Mouse (Mus musculus) thymus, adult 18-20 months (tissue): ENCODE results near the gene Ppip5k2.
A peak's percentile ranks its signal among the peaks of the same experiment; 100 is the strongest.

Experiments
- DNase-seq, 2 experiments: peaks; one replicate each; pipeline ENCODE4 v3.0.0; 2022; ENCODE audit warnings: mixed read lengths in 2 of 2

Gene Ppip5k2

DNA sequence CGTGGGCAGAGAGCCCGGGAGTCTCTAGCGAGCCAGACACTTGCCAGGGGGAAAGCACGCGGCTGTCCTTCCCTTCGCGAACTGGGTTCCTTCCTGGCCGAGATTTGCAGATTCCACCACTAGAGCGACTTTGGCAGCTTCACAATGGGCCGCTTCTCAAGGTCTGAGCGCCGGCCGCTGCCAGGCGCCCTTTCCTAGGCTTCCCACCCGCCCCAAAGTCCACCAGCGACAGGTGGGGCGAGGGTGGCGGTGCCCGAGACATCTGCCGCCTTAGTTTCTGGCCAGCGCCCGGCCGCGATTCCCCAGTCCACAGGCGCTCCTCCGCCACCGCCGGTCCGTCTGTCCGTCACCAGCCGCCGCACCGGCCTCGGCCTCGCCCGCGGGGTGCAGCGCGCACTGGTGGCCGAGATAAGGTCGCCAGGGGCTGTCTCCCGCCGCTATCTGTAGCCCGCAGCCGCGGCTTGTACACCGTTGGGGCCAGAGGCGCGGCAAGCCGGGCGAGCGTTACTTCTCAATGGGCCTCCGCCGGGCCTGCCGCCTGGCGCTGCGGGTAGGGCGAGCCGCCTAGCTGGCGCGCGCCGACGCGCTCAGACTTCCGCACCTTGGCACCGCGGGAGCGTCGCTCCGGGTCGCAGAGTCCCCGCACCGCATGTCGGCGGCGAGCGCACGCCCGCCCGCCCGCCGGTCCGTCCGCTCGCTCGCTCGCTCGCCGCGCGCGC lies 109.4 kb downstream of the Ppip5k2 start:
- DNase-seq: peak; percentile 45 to 47

DNA sequence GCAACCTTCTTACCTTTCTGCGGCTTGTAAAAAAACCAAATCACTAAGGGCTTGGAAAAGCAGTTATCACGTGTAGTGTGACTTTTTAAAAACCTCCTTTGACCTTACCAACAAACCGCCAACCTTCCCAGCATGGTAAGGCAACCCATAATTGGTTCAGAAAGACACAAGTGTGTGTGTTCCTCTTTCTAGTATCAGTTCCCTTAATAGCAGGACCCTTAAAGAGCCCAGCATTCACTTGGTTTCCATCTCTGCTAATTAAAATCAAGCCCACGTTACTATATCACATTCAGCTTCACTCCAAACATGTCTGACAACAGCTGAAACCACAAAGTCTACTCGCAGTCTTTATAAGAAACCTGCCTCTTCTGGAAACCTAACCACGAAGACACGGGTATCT lies 110.8 kb downstream of the Ppip5k2 start:
- DNase-seq: no peak

DNA sequence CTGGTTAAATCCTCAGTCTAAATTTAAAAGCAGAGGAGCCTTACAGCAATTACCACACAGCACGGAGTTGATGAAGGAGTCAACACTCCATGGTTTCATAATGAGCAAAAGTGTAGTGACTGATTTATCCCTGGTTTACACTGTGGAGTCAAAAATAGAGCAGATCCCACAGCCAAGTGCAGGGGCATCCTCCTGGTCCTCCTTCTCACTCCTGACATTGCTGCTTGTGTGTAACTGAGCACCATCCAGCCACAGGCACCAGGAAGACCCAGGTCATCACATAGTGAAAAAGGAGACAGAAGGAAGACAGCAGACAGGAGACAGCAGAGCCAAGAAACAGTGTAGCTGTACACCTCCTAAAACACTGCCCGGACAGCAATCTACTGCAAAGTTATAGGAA lies 112.4 kb downstream of the Ppip5k2 start:
- no peak for DNase-seq

DNA sequence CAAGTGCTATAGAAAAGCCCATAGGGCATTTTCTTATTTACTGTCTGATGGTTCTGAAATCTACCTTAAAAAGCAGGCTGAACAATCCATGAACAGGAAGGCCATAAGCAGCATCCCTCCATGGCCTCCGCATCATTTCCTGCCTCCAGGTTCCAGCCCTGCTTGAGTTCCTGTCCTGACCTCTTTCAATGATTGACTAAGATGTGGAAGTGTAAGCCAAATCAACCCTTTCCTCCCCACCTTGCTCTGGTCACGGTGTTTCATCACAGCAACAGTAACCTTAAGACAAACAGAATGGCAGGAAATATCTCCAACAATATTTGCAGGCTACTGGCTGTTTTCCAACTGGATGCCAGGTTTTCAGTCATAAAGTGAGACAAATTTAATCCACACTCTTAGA lies 113.0 kb downstream of the Ppip5k2 start:
- no peak for DNase-seq
